Mouse (Mus musculus) small intestine, adult 10 weeks (tissue): ENCODE results near the gene Efnb1. TPM values are rescaled to one million over a fixed set of nuclear protein-coding genes. Genes with fewer than 3 reads are reported as not detected.

Experiments used
- polyA plus RNA-seq: library from polyadenylated mRNA; stranded (reverse); fragments of 350-450 nt; fragmentation: Illumina TruSeq; extraction: RNeasy Lipid Tissue Mini Kit (QIAGEN cat#74804); gene quantifications from one replicate; pipeline ENCODE4 v1.2.3, GENCODE M21; 2014; ENCODE audit warnings: low replicate concordance

The Efnb1 gene
- 1.7 TPM for polyA plus RNA-seq

DNA sequence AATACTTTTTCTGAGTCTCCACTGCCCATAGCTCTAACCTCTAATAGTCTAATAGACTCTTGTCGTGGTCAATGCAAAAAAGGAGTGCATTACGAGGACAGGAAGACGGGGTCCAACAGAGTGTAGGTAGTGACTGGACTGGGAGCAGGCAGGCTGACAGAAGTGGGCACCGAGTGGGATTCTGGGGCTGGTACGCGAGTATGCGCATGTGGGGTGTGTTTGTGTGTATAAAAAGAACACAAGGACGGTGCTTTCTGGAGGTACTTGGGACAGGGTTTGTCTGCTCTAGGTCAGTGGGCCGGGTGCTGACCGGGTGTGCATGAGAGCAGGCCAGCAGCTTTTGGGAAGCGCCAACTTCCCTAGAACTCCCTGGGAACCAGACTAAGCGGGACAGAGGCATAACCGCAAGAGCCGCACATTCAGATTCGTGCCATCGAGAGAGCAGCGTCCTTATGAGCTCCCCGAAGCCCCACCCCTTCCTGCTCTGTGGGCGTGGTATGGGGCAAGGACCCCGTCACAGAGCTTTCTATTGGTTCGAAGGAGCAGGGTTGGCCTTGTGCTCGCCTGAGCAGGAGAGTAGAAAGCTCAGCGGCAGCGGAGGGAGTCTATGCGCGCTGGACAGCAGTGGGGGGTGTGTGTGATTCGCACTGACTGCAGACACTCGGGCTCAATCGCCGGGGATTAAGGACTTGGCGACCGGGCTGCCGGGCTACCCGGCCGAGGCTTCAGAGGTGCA lies at the start of gene Efnb1:
Efnb1 (plus strand) TSS at position 608 of the 736 bp plus-strand sequence.

Other genes with a start within 250 kb of the Efnb1 start
- gene Ophn1, start 245.1 kb upstream of the Efnb1 start, polyA plus RNA-seq = 13.3 TPM
- gene Yipf6, start 199.8 kb upstream of the Efnb1 start, polyA plus RNA-seq = 74.7 TPM
- 1.2 TPM for gene Stard8, start 132.9 kb upstream of the Efnb1 start, polyA plus RNA-seq